Mouse (Mus musculus): ENCODE measurements around the gene Htra3. TPM values are rescaled to one million over a fixed set of nuclear protein-coding genes. Genes with fewer than 3 reads are reported as not detected.

Htra3 gene
- total RNA-seq, 2 experiments from 2014 or later, result 5.9 TPM

DNA sequence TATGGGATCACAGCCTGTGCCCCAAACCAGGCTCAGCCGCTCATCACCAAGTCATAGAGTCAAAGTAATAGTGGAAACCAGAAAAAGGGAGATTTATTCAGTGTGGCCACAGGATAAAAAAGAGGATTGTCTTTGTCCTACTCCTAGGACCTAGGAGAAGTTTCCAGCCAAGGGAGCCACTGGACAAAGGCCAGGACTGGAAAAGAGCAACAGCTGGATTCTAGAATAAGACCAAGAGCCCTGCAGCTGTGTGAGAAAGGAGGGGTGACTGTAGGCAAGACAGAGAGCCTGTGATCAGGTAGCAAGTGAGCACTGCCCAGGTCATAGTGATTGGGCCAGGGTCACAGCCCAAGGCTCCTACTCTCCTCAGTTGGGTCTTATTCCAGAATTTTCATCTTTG, 32.7 kb downstream of the Htra3 start:
- intact Hi-C loops (cut with DNase I), result no loop called here
- H3K4me3 ChIP-seq, result no peak overlapping the region
- H3K27ac ChIP-seq, result no peak overlapping the region
- no peak for TF ChIP-seq CTCF (IDR thresholded peaks at IDR 0.05)
- DNase-seq (ENCODE audit: extremely low spot score in 1 of 2, low spot score in 2 of 2), result no peak

DNA sequence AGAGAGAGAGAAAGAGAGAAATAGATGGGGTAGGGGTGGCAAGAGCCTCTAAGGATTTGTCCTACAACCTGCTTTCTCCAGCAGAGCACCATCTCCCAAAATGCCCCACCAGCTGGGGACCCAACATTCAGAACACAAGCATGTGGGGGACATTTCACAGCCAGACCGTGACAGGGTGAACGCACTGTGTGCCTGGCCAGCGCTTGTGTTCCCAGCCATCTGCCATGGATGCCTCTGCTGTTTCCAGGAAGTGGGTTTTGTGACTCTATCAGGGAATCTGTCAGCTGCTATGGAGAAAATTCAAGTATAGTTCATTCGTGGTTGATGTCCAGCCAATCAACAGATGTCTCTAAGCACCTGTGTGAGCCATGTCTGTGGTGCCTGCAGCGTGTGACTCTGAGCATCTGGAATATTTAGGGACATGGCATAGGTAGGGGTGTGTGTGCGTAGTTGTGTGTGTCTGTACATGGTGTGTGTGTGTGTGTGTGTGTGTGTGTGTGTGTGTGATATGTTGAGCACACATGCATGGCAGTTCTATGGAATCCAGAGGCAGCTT, 33.6 kb downstream of the Htra3 start:
- intact Hi-C loops (cut with DNase I), result no loop called here
- Histone ChIP-seq H3K4me3 (no peak overlapping the region), H3K27ac (no peak overlapping the region)
- DNase-seq (ENCODE audit: extremely low spot score in 1 of 2, low spot score in 2 of 2), result no peak
- TF ChIP-seq CTCF (IDR thresholded peaks at IDR 0.05), result no peak

DNA sequence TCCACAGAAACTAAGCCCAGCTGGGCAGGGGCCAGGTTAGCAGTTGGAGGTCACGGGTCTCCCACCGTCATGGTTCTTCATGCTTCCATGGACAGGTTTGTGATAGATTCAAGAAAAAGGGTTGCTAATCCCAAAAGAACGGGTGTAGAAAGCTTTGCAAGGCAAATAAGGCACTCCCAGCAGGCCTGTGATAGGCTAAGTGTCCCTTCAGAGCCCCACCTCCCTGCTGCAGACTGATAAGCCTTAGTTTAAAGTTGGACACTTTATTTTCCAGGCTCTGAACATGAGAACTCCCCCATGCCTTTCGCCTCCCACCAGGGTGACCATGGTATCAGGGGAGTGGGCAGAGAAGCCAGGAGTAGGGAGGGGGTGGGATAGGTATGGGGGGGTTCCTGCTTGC, 35.5 kb downstream of the Htra3 start:
- DNase-seq (ENCODE audit: extremely low spot score in 1 of 2, low spot score in 2 of 2), result no peak
- no peak overlapping the region for H3K4me3 ChIP-seq
- H3K27ac ChIP-seq, result no peak overlapping the region
- no peak for TF ChIP-seq CTCF (IDR thresholded peaks at IDR 0.05)
- intact Hi-C loops (cut with DNase I), result no loop called here

DNA sequence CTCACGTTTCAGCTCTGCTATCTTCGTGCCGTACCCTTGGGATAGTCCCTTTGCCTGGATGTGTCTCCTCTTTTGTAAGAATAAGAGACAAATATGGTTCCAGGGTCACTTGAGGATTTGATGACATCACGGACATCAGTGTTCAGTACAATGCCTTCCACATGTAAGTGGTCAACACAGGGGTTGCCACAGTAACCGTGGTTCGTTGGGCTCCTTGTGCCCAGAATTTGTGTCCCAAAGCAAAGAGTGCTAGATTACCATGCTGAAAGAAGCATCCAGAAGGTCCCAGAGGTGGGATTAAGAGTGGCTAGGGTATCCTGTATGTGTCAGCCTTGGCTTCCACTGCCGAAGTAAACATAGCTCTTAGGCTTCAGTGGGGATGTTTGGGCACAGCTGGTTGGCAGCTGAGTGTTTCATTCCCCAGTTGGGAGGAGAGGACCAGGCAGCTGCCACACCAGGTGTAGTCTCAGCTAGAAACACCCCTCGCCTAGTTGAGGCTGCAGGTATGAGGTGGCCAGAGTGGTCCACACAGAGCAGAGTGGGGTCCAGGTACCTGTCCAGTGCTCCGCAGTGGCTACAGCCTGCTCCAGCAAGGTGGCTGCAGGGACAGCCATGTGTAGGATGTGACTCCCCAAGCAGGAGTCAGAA, 36.1 kb downstream of the Htra3 start:
- DNase-seq (ENCODE audit: extremely low spot score in 1 of 2, low spot score in 2 of 2), result no peak
- intact Hi-C loops (cut with DNase I), result no loop called here
- H3K4me3 ChIP-seq, result no peak overlapping the region
- H3K27ac ChIP-seq, result no peak overlapping the region
- no peak for TF ChIP-seq CTCF (IDR thresholded peaks at IDR 0.05)

DNA sequence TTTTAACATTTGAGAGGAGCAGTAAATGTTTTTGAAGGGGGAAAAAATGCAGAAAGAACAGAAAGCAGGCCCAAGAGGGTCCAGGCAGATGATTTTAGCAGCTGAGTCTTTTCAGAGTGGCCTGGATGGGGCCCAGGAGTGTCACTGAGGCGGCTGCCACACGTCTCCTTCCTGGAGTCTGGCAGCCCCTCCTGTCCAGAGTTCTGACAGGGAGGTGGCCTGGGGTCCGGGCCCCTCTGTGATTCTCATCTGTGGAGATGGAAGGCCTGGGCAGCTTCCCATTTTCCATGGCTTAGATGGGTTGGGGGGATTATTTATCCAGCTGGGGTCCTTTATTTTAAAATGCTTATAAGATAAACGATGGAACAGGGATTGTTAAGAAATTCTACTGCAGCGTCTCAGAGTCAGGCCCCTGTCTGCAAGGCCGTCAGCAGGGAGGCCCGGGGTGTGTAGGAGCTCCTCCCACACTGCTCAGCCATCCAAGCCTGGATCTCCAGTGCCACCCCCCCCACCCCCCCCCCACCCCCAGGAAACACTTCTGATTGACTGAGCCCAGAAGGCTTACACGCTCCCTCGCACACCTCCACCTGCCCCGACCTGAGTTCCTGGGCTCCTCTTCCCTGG, 37.5 kb downstream of the Htra3 start:
- Histone ChIP-seq H3K4me3 (no peak overlapping the region), H3K27ac (no peak overlapping the region)
- intact Hi-C loops (cut with DNase I), result no loop called here
- no peak for DNase-seq (ENCODE audit: extremely low spot score in 1 of 2, low spot score in 2 of 2)
- TF ChIP-seq CTCF (IDR thresholded peaks at IDR 0.05), result no peak

DNA sequence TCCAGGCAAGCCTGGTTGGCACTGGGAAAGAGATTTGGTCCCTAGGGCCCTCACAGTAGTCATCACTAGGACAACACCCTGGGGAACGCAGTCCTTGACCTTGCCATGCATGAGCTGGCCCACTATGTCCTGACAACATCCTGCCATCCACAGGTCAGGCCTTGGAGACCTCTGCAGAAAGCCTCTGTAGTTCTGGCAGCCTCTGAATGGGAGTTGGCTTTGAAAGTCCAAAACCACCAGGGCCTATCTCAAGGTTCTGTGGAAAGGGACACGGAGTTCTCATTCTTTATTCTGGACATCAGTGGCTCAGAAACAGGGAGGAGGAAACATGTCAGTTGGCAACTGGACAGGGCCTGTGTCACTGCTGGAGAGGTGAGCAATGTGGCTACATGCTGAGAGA, 43.6 kb downstream of the Htra3 start:
- no peak for TF ChIP-seq CTCF (IDR thresholded peaks at IDR 0.05)
- Histone ChIP-seq H3K4me3 (no peak overlapping the region), H3K27ac (no peak overlapping the region)
- no peak for DNase-seq (ENCODE audit: extremely low spot score in 1 of 2, low spot score in 2 of 2)
- intact Hi-C loops (cut with DNase I), result loop anchor here (10.0 kb wide), 1 partner anchor 211 kb away; no protein-coding TSS in a partner anchor

DNA sequence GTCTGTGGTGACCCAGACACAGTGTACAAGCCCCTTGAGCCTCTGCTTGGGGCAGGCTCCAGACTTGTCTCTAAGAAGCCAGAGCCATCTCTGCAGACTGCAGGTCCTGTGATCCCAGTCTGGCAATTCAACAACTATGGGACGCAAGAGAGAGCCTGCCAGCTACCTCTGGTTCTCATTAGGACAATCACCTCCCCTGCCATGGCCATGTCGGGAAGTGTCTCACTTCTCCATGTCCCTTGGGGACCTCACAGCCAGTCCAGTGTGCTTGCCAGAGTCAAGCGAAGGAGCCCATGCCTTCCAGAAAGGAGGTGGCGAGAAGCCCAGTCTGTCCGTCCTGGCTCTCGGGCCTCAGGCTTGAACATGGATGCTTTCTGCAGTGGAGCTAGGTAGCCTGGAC, 46.7 kb downstream of the Htra3 start:
- no peak for TF ChIP-seq CTCF (IDR thresholded peaks at IDR 0.05)
- H3K4me3 ChIP-seq, result no peak overlapping the region
- DNase-seq (ENCODE audit: extremely low spot score in 1 of 2, low spot score in 2 of 2), result no peak
- H3K27ac ChIP-seq, result no peak overlapping the region
- intact Hi-C loops (cut with DNase I), result loop anchor here (10.0 kb wide), 1 partner anchor 208 kb away; no protein-coding TSS in a partner anchor

DNA sequence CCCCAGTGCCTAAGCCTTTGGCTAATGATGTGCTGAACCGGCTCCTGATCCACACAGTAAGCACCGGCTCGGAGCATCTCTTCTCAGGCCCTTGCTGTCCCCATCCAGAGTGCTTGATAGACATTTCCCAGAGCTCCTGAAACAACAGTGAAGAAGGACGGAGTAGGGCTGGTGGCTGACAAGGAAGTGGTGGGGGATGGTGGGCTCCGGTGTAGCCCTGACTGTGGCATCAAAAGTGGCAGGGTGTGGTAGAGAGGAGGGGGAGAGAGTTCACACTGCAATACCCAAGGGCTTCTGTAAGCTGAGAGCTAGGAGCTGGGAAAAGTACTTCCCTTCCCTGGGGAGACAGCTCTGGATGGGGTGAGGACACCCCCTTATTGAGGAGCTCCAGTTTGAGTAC, 47.8 kb downstream of the Htra3 start:
- H3K27ac ChIP-seq, result no peak overlapping the region
- intact Hi-C loops (cut with DNase I), result loop anchor here (10.0 kb wide), 1 partner anchor 207 kb away; no protein-coding TSS in a partner anchor
- H3K4me3 ChIP-seq, result no peak overlapping the region
- no peak for DNase-seq (ENCODE audit: extremely low spot score in 1 of 2, low spot score in 2 of 2)
- TF ChIP-seq CTCF (IDR thresholded peaks at IDR 0.05), result no peak

DNA sequence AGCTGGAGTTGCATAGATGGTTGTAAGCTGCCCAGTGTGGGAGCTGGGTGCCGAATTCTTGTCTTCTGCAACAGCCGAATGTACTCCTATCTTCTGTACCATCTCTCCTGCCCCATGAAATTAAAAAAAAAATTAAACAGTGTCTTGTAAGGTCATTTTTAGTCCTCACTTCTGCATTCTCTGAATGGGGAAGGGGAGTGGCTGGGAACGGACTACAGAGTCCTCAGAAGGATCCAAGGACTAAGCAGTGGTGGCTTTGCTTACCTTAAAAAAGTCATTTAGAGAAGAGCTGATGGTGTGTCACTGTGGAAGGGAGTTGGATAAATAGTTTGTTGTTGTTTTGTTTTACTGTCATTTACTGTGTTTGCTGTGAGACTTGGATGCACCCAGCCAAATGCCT, 48.4 kb downstream of the Htra3 start:
- intact Hi-C loops (cut with DNase I), result loop anchor here (10.0 kb wide), 1 partner anchor 206 kb away; no protein-coding TSS in a partner anchor
- Histone ChIP-seq H3K4me3 (no peak overlapping the region), H3K27ac (no peak overlapping the region)
- DNase-seq (ENCODE audit: extremely low spot score in 1 of 2, low spot score in 2 of 2), result no peak
- TF ChIP-seq CTCF (IDR thresholded peaks at IDR 0.05), result no peak

DNA sequence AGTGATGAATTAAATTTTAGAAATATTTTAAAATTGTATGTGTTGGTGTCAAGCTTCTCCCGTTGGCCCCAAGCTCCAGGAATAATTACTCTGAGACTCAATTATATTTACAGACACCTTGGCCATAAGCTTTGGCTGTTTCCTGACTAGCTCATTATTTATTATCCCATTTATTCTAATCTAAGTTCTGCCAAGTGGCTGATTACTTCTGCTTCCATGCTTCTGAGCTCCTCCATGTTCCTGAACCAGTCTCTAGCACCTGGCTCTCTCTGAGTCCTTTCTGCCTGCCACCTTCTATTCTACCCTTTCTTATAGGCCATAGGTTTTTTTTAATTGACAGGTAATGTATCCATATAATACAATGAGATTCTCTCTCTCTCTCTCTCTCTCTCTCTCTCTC, 48.9 kb downstream of the Htra3 start:
- intact Hi-C loops (cut with DNase I), result loop anchor here (10.0 kb wide), 1 partner anchor 206 kb away; no protein-coding TSS in a partner anchor
- DNase-seq (ENCODE audit: extremely low spot score in 1 of 2, low spot score in 2 of 2), result no peak
- Histone ChIP-seq H3K27ac (no peak overlapping the region), H3K4me3 (no peak overlapping the region)
- TF ChIP-seq CTCF (IDR thresholded peaks at IDR 0.05), result no peak

DNA sequence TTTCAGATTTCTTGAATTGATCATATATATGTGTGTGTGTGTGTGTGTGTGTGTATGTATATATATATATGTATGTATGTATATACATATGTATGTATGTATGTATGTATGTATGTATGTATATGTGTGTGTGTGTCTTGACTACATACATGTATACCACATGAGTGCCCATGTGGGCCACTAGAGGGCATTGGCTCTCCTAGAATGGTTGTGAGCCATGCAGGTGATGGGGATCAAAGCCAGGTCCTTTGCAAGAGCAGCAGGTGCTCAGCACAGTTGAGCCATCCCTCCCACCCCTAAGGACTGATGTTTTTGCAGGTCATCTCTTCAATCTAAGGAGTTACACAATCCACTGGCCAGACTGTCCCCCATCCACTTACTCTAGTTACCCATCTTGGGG, 50.2 kb downstream of the Htra3 start:
- DNase-seq (ENCODE audit: extremely low spot score in 1 of 2, low spot score in 2 of 2), result no peak
- Histone ChIP-seq H3K4me3 (no peak overlapping the region), H3K27ac (no peak overlapping the region)
- no peak; the same call in 1 of the 2 replicates for TF ChIP-seq CTCF (IDR thresholded peaks at IDR 0.05)
- intact Hi-C loops (cut with DNase I), result loop anchor here (5.0 kb wide), 1 partner anchor 53 kb away; no protein-coding TSS in a partner anchor

DNA sequence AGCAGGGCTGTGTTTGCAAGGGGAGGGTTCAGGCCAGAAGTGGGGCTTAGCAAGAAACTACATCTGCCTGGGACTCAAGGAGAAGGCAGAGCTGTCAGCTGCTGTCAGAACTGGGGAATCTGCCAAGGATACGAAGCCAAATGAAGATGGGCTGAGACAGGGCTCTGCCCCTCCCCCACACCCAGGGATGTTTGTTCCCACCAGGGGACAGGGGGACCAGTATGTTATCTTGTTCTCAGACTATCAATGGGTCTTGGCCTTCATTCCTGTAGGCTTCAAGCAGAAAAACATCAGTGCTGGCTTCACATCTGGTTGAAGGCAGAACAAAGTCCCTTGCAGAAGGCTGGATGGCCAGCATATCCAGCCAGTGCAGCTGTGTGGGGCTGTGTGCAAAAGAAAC, 50.9 kb downstream of the Htra3 start:
- intact Hi-C loops (cut with DNase I), result loop anchor here (5.0 kb wide), 1 partner anchor 54 kb away; no protein-coding TSS in a partner anchor
- Histone ChIP-seq H3K27ac (no peak overlapping the region; the same call in 1 of the 2 replicates), H3K4me3 (no peak overlapping the region)
- TF ChIP-seq CTCF (IDR thresholded peaks at IDR 0.05), result no peak
- peak; percentile 20 to 43 for DNase-seq (ENCODE audit: extremely low spot score in 1 of 2, low spot score in 2 of 2)
